Mouse (Mus musculus): ENCODE data around the gene Fgfr2. TPM values are rescaled to one million over a fixed set of nuclear protein-coding genes. Genes with fewer than 3 reads are reported as not detected.

Fgfr2 gene
- total RNA-seq, 2 experiments from 2014 or later, result 1.7 to 3.7 TPM

- no peak for ATAC-seq (replicated peaks; ENCODE audit: low FRiP score, poor library complexity, severe bottlenecking)
Measured at GRCm38 (mm10) chr7:132396661-132397322, 726.4 kb downstream of the Fgfr2 start.

GRCm38 (mm10) chr7:132393582-132394175, 729.5 kb downstream of the Fgfr2 start:
- no peak for ATAC-seq (replicated peaks; ENCODE audit: low FRiP score, poor library complexity, severe bottlenecking)

- no peak for ATAC-seq (replicated peaks; ENCODE audit: low FRiP score, poor library complexity, severe bottlenecking)
Measured at GRCm38 (mm10) chr7:132393014-132393406, 730.1 kb downstream of the Fgfr2 start.

GRCm38 (mm10) chr7:132392233-132393013, 730.7 kb downstream of the Fgfr2 start:
- ATAC-seq (replicated peaks; ENCODE audit: low FRiP score, poor library complexity, severe bottlenecking), result no peak

- no peak for ATAC-seq (replicated peaks; ENCODE audit: low FRiP score, poor library complexity, severe bottlenecking)
Measured at GRCm38 (mm10) chr7:132389473-132389872, 733.7 kb downstream of the Fgfr2 start.

GRCm38 (mm10) chr7:132387507-132387906, 735.6 kb downstream of the Fgfr2 start:
- no peak for ATAC-seq (replicated peaks; ENCODE audit: low FRiP score, poor library complexity, severe bottlenecking)

- ATAC-seq (replicated peaks; ENCODE audit: low FRiP score, poor library complexity, severe bottlenecking), result no peak
Measured at GRCm38 (mm10) chr7:132386316-132386715, 736.8 kb downstream of the Fgfr2 start.

GRCm38 (mm10) chr7:132385456-132386130, 737.6 kb downstream of the Fgfr2 start:
- ATAC-seq (replicated peaks; ENCODE audit: low FRiP score, poor library complexity, severe bottlenecking), result no peak

- ATAC-seq (replicated peaks; ENCODE audit: low FRiP score, poor library complexity, severe bottlenecking), result no peak
Measured at GRCm38 (mm10) chr7:132384736-132385455, 738.3 kb downstream of the Fgfr2 start.

GRCm38 (mm10) chr7:132380634-132381336, 742.4 kb downstream of the Fgfr2 start:
- ATAC-seq (replicated peaks; ENCODE audit: low FRiP score, poor library complexity, severe bottlenecking), result no peak

- ATAC-seq (replicated peaks; ENCODE audit: low FRiP score, poor library complexity, severe bottlenecking), result no peak
Measured at GRCm38 (mm10) chr7:132377913-132378312, 745.2 kb downstream of the Fgfr2 start.

GRCm38 (mm10) chr7:132373594-132374378, 749.4 kb downstream of the Fgfr2 start:
- no peak for ATAC-seq (replicated peaks; ENCODE audit: low FRiP score, poor library complexity, severe bottlenecking)

GRCm38 (mm10) chr7:132372752-132373513, 750.2 kb downstream of the Fgfr2 start:
- 0 out of 2 replicates have a peak, but pooled peaks have one; percentile 19 for ATAC-seq (replicated peaks; ENCODE audit: low FRiP score, poor library complexity, severe bottlenecking)

- no peak for ATAC-seq (replicated peaks; ENCODE audit: low FRiP score, poor library complexity, severe bottlenecking)
Measured at GRCm38 (mm10) chr7:132371832-132372231, 751.3 kb downstream of the Fgfr2 start.

- ATAC-seq (replicated peaks; ENCODE audit: low FRiP score, poor library complexity, severe bottlenecking), result no peak
Measured at GRCm38 (mm10) chr7:132369784-132370183, 753.4 kb downstream of the Fgfr2 start.

GRCm38 (mm10) chr7:132368859-132369258, 754.3 kb downstream of the Fgfr2 start:
- no peak for ATAC-seq (replicated peaks; ENCODE audit: low FRiP score, poor library complexity, severe bottlenecking)

- ATAC-seq (replicated peaks; ENCODE audit: low FRiP score, poor library complexity, severe bottlenecking), result no peak
Measured at GRCm38 (mm10) chr7:132367344-132367743, 755.8 kb downstream of the Fgfr2 start.
